Mouse (Mus musculus) B cell, adult 2 months (primary cell): Measurements from ENCODE around the gene Gm44503.

Experiments used
- DNase-seq, 2 experiments: peaks; one replicate each; pipeline ENCODE4 v3.0.0; 2022

Gene Gm44503

DNA sequence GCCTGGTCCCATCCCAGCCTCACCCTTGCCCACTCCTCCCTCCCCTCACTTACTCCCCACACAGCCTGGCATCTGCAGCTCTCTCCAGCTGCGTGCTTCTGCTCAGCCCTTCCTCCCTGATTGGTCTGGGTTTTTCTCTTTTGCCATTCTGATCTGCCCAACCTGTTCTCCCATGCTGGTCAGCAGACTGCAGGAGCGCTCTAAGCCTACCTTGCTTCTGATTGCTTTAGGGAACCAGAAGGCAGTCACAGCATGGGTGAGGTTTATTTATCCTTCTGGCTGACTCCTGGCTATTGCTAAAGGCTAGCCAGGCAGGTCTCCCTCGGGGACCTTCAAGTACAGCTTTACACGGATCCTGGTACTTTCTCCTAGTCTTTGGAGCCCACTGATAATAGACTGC is 72.8 kb downstream of the Gm44503 start:
- DNase-seq, result no peak

DNA sequence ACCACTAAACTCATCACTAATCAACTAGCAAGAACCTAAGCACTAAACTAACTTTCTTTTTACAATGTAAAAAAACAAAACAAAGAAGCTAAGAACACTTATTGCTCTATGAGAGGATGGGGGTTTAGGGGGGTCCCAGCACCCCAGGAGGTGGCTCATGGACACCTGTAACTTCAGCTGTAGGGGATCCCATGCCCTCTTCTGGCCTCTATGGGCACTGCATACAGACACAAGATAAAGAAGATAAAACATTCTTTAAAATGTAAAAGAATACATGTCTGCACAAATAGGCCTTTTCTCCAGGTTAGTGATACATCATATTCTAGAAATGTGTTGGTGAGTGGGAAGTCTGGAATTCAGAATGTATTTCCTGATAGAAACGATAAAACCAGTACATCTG is 74.8 kb downstream of the Gm44503 start:
- no peak for DNase-seq

- DNase-seq, result peak; percentile 88 to 89
These were observed 80.7 kb downstream of the Gm44503 start for GRCm38 (mm10) chr9:73039222-73039945.

- no peak for DNase-seq
These were observed 81.4 kb downstream of the Gm44503 start, which contains the start of gene Pigb for GRCm38 (mm10) chr9:73040080-73040479. TSS of gene Pigb (minus strand) at chr9:73040378.

DNA sequence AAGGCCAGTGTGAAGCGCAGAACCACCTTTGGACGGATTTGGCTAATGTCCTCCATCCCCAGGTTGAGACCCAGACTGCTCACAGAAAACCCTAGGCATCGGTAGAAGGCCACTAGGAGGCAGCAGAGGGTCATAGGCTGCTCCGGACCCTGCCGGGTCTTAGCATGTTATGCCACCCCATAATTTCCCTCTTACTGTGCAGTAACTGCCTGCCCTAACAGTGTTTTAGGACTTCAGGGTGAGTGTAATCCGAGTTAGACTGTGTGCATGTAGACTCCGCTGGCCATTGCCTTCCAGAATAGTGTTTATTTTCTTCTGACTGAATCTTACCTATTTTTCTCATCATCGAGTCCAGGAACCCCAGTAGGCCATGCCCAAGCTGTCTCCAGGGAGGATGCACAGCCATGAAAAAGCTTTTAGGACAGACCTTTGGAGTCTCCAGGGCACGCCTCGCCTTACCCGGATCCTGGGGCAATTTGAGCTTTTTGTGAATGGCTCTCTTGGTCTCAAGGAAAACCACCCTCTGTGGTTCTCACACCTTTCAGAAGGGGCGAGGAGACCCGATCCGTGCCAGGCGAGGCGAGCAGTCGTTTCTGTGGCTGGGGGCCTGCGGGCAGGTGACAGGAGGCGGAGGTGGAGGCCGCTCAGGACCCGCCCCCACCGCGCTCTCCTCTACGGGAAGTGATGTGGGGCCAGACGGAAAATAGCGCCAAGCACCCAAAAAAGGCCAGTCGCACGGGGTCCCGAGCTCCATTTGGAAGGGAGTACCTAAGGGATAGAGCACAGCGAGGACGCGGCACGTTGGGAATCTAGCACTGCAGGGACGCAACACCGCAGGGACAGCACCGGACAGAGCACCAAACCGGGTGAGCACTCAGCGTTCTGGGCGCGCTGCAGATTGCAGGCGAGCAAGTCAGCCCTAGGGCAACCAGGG is 85.8 kb downstream of the Gm44503 start, which contains the start of gene Rab27a:
Gene Rab27a (plus strand): TSS at position 709 of the 934 bp plus-strand sequence.
- peak; percentile 91 for DNase-seq

DNA sequence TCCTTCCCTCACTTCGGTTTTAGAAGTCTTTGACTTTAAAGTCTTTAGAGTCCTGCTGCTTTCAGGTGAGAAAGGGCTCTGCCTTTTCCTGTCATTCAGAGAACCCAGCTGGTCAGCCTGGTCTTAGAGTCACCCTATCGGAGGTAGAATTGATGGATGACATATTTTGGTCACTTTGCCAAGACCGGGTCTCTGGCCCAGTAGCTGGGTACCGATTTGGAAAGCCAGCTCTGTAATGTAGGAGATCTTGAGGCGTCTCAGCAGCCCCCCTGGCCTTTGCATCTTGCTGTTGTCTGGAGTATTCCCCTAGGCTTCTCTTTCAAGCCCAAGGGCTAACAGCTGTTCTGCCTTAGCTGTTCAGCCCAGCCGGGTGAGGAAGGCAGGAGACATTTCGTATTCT is 86.6 kb downstream of the Gm44503 start:
- peak; percentile 3 to 16 for DNase-seq

DNA sequence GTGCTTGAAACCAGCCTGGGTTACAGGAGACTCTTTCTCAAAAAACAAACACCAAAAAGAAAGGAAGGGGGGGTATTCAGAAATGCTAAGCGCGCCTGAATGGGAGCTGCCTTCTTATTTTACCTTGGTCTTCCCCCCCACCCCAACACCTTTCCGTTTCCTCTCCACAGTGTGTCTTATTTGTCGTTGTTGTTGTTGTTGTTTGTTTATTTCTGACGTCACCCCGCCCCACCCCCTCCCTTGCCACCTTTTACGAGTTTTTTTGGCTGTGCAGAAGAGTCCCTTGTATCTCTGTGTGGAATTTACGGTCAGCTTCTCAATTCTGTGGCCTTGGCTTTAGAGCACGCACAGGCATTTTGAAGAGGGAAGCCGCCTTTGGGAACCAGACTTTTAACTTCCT is 87.1 kb downstream of the Gm44503 start:
- DNase-seq, result no peak

DNA sequence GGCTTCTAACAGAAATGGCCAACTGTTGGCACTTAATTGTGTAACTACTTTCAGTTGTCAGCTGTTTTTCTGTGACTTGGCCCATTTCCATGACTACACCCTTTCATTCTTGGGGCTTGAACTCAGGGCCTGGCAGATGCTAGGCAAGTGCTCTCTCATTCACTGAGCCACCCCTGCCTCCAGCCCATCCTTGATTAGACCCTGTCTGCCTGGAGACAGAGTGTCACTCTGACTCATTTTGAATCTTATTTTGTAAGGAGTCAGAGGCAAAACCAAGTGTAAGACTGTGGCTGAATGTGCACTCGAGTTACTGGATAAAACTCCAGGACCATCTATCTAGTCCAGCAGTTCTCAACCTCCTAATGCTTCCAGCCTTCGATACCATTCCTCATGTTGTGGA is 89.3 kb downstream of the Gm44503 start:
- DNase-seq, result no peak

GRCm38 (mm10) chr9:73048927-73049326 is 90.3 kb downstream of the Gm44503 start:
- DNase-seq, result no peak

DNA sequence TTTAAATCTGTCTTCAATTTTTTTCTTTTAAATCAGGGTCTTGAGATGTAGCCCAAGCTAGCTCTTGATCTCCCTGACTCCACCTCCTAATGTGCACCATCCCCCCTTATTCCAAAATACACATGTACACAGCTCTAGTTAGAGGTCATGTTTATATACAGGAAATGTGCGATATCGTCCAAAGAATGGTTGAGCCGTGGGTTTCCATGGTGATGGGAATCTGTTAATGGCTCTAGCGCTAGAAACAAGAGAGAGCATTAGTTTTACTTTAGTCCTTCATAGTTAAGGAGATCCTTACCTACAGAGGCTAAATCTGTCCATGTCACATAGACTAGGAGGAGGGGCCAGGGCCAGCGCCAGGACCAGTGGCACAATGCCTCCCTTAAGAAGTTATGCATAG is 91.2 kb downstream of the Gm44503 start:
- DNase-seq, result no peak

GRCm38 (mm10) chr9:73050606-73051005 is 92.0 kb downstream of the Gm44503 start:
- no peak for DNase-seq

DNA sequence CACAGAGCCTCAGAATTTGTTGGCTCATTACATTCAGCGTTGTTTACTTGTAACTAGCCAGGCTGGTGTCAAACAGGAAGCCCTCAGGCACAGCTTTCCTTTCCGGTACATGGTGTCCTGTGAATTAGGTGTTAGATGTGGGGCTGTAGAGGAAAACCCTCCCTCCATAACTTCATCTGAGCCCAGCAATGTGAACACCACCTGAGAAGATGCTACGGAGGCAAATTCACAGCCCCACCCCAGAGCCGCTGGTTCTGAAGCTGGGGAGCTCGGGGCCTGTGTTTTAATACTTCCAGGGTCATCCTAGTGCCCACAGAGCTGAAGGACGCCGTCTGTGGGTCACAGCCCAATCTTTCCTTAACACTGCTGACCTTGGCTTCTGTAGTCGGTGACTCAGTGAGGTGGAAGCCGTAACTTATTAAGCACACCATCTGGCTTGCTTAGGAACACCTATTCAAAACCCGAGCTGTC is 96.8 kb downstream of the Gm44503 start:
- no peak for DNase-seq

- no peak for DNase-seq
These were observed 100.6 kb downstream of the Gm44503 start for GRCm38 (mm10) chr9:73059224-73059623.

- no peak for DNase-seq
These were observed 105.1 kb downstream of the Gm44503 start for GRCm38 (mm10) chr9:73063621-73064290.
